ENCODE assay signal across 8 mouse cellular contexts in the genomic region with DNA sequence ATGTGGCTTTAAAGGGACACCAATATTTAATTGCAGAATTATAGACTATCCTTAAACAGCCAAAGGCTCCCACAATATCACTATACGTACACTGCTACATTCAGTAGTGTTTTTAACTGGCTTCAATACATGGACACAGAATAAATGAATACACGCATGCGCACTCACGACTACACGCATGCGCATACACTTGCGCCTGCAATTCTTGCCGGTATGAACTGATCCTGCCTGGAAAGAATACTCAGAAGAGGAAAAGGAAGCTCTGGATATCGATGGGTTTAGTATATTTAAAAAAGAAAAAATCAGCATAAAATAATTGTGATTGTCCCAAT.
DNase-seq lines count a peak whose midpoint lies in the region; ATAC-seq and TF ChIP-seq lines count a peak whose summit lies in the region.

No protein-coding gene starts in this region.

- TF ChIP-seq EP300 in heart, adult 2 months (IDR thresholded peaks at IDR 0.05; ENCODE audit: insufficient read depth, low read depth, low read length) = no peak

- intact Hi-C loops in heart, adult 2 months (cut with DNase I) = loop anchor here (5.0 kb wide), 1 partner anchor 58 kb away; no protein-coding TSS in a partner anchor
- intact Hi-C loops in gastrocnemius, postnatal 14 days (cut with DNase I; ENCODE audit: low total_unique reads) = no loop called here

- no peak for TF ChIP-seq CTCF in heart, adult 2 months (IDR thresholded peaks at IDR 0.05)

- H3K79me2 ChIP-seq in heart, adult 2 months (replicated peaks; ENCODE audit: control insufficient read depth, insufficient read depth, low read length) = peaks cover 7% of the 10 kb centered on the region; the same call in 1 of the 2 replicates

- no peak for TF ChIP-seq POLR2A in heart, adult 2 months (IDR thresholded peaks at IDR 0.05; ENCODE audit: insufficient read depth, low read depth, low read length)

- H3K36me3 ChIP-seq in heart, adult 2 months (ENCODE audit: control insufficient read depth, insufficient read depth, low read length) = no peaks in the 10 kb centered on the region
- no peaks in the 10 kb centered on the region for H3K36me3 ChIP-seq in hindbrain, embryonic 12.5 days
- no peaks in the 10 kb centered on the region for H3K36me3 ChIP-seq in limb, embryonic 10.5 days

- H3K27ac ChIP-seq in heart, adult 2 months = peak overlapping the region; percentile 71
- H3K27ac ChIP-seq in hindbrain, embryonic 12.5 days = 0 out of 2 replicates have a peak overlapping the region, but pooled peaks have one; percentile 40
- peak overlapping the region; percentile 47; the same call in 1 of the 2 replicates for H3K27ac ChIP-seq in limb, embryonic 10.5 days

- H3K27me3 ChIP-seq in heart, adult 2 months (ENCODE audit: control insufficient read depth, insufficient read depth, low read length) = no peaks in the 10 kb centered on the region
- H3K27me3 ChIP-seq in hindbrain, embryonic 12.5 days = peaks cover 47% of the 10 kb centered on the region
- H3K27me3 ChIP-seq in limb, embryonic 10.5 days (ENCODE audit: low read depth, poor library complexity, severe bottlenecking) = peaks cover 8% of the 10 kb centered on the region; the same call in 1 of the 2 replicates

- ATAC-seq in hindbrain, embryonic 12.5 days (ENCODE audit: low FRiP score) = peak; percentile 39; the same call in 1 of the 2 replicates

- H3K9ac ChIP-seq in heart, adult 2 months (ENCODE audit: low read depth, low read length) = no peak overlapping the region
- H3K9ac ChIP-seq in hindbrain, embryonic 12.5 days = no peak overlapping the region

- WGBS in heart, adult 2 months = 89% methylated on average over 9 of the region's 9 CpGs
- WGBS in hindbrain, embryonic 12.5 days = 75% methylated on average over 9 of the region's 9 CpGs
- WGBS in limb, embryonic 10.5 days = 89% methylated on average over 9 of the region's 9 CpGs

- H3K4me2 ChIP-seq in hindbrain, embryonic 12.5 days (replicated peaks) = peak overlapping the region; percentile 34; the same call in 1 of the 2 replicates

- DNase-seq in heart, adult 2 months = no peak
- no peak for DNase-seq in heart, adult 9 months (ENCODE audit: low spot score in 2 of 2)
- no peak for DNase-seq in limb, embryonic 10.5 days (ENCODE audit: low spot score)
- DNase-seq in right cerebral cortex, postnatal 10 days (ENCODE audit: low spot score in 2 of 2) = peak; percentile 92
- no peak for DNase-seq in urinary bladder, adult 2 months (ENCODE audit: low spot score)
- no peak for DNase-seq in gastrocnemius, postnatal 14 days
- no peak for DNase-seq in ovary, postnatal 36 days (ENCODE audit: low spot score)

- H3K9me3 ChIP-seq in hindbrain, embryonic 12.5 days (replicated peaks) = no peaks in the 10 kb centered on the region
- H3K9me3 ChIP-seq in limb, embryonic 10.5 days (replicated peaks) = no peaks in the 10 kb centered on the region

- no peak overlapping the region for H3K4me3 ChIP-seq in heart, adult 2 months
- no peak overlapping the region for H3K4me3 ChIP-seq in hindbrain, embryonic 12.5 days
- no peak overlapping the region for H3K4me3 ChIP-seq in limb, embryonic 10.5 days

- peaks cover 8% of the 10 kb centered on the region for H3K4me1 ChIP-seq in heart, adult 2 months (ENCODE audit: control insufficient read depth, insufficient read depth, low read length)
- peaks cover 21% of the 10 kb centered on the region for H3K4me1 ChIP-seq in hindbrain, embryonic 12.5 days
- H3K4me1 ChIP-seq in limb, embryonic 10.5 days = peaks cover 87% of the 10 kb centered on the region

Comparison
In these comparisons a context has a peak if more than half of its experiments do, and no peak if none do; other contexts are left out.
1. DNase-seq: peak in right cerebral cortex, postnatal 10 days (2 of 2); none in heart, adult 2 months (0 of 2), heart, adult 9 months (0 of 2), limb, embryonic 10.5 days (single experiment), urinary bladder, adult 2 months (single experiment), gastrocnemius, postnatal 14 days (single experiment) and ovary, postnatal 36 days (single experiment).
2. Peak in every context shown above with its lines, with median percentiles within 50 percentile points of each other: H3K27ac ChIP-seq.